Mouse (Mus musculus): Measurements from ENCODE around the gene Klhl11.

GRCm38 (mm10) chr11:100462699-100463098 lies 9.8 kb downstream of the Klhl11 start:
- TF ChIP-seq CTCF (IDR thresholded peaks at IDR 0.05; ENCODE audit: extremely low read depth, insufficient read length, insufficient replicate concordance, low read depth, low read length), result no peak
- TF ChIP-seq POLR2A (IDR thresholded peaks at IDR 0.05; ENCODE audit: low read depth, low read length), result no peak
